Mouse (Mus musculus): ENCODE measurements around the gene Cfc1.

DNA sequence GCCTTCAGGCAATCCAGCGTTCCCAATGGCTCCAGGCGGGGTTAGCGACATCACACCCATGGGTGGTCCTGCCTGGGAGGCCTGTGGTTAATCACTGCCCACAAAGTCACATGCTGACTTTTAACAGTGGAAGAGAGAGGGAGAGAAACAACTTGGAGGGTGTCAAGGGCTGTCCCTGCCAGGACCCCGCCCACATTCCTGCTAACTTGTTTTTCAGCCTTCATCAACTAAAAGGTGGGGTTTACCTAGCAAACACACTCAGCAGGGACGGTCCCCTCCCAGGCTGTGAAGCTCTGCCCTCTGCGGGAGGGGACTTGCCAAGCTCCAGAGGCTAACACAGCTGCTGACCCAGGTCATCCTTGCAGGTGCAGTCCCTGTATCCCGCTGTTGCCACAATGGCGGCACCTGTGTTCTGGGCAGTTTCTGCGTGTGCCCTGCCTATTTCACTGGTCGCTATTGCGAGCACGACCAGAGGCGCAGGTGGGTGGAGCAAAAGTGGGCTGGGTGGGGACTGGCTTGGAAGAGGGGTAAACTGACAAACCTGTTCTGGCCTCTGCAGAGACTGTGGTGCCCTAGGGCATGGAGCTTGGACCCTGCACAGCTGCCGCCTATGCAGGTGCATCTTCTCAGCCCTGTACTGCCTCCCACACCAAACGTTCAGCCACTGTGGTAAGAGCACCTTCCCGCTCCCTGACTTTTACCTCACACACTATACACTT lies 1.5 kb downstream of the Cfc1 start:
- TF ChIP-seq ZC3H11A (IDR thresholded peaks at IDR 0.05; ENCODE audit: low read depth, low read length) (no peak), EP300 (IDR thresholded peaks at IDR 0.05; ENCODE audit: low read depth in 1 of 2, low read length in 2 of 2) (no peak), CTCF (IDR thresholded peaks at IDR 0.05 in 2 of 3, conservative IDR thresholded peaks at IDR 0.05 in 1 of 3; ENCODE audit: control insufficient read depth in 1 of 3, insufficient read depth in 1 of 3, low read depth in 2 of 3, low read length in 3 of 3, poor library complexity in 1 of 3, severe bottlenecking in 1 of 3) (no peak), ETS1 (IDR thresholded peaks at IDR 0.05; ENCODE audit: low read depth, low read length) (no peak), GATA1 (IDR thresholded peaks at IDR 0.05; ENCODE audit: low read depth, low read length) (no peak), TCF12 (IDR thresholded peaks at IDR 0.05; ENCODE audit: low read depth, low read length) (no peak), ELF1 (IDR thresholded peaks at IDR 0.05; ENCODE audit: low read depth, low read length) (no peak)
